Mouse (Mus musculus) forebrain, embryonic 11.5 days (tissue): ENCODE results near the gene Aqp6. TPM values are rescaled to one million over a fixed set of nuclear protein-coding genes. Genes with fewer than 3 reads are reported as not detected.

ENCODE experiments used
- ATAC-seq: fragments of 200-750 bp; cut with Nextera tagmentation; replicated peaks from 2 replicates; pipeline ENCODE4 v1.8.0; 2017; ENCODE audit warnings: moderate TSS enrichment; ENCODE audit not compliant: low FRiP score
- DNase-seq: peaks from one replicate; pipeline ENCODE4 v3.0.0-alpha.2; 2017; ENCODE audit warnings: low spot score
- H3K27ac ChIP-seq: fragments of 300-500 bp; sonication (generic); 2 replicates; pipeline ENCODE4 v1.5.1; 2014; ENCODE audit warnings: low read depth, low read length
- H3K27me3 ChIP-seq: fragments of 300-500 bp; sonication (generic); 2 replicates; pipeline ENCODE4 v1.6.1; 2014; ENCODE audit warnings: mild to moderate bottlenecking, low read length, mixed read lengths; ENCODE audit not compliant: control insufficient read depth, insufficient read depth
- H3K36me3 ChIP-seq: fragments of 300-500 bp; sonication (generic); 2 replicates; pipeline ENCODE4 v1.6.1; 2014; ENCODE audit warnings: mild to moderate bottlenecking, low read length, moderate library complexity, mixed read lengths; ENCODE audit not compliant: control insufficient read depth, insufficient read depth
- H3K4me1 ChIP-seq: fragments of 300-500 bp; sonication (generic); replicated peaks from 2 replicates; pipeline ENCODE4 v1.6.1; 2014; ENCODE audit warnings: low read length, mixed read lengths; ENCODE audit not compliant: control insufficient read depth, insufficient read depth
- H3K4me2 ChIP-seq: fragments of 300-500 bp; sonication (generic); 2 replicates; pipeline ENCODE4 v1.6.1; 2014; ENCODE audit warnings: low read depth, mild to moderate bottlenecking, low read length, moderate library complexity, mixed read lengths; ENCODE audit not compliant: severe bottlenecking
- H3K4me3 ChIP-seq: fragments of 300-500 bp; sonication (generic); 2 replicates; pipeline ENCODE4 v1.5.1; 2014; ENCODE audit warnings: low read depth, low read length
- H3K9ac ChIP-seq: fragments of 300-500 bp; sonication (generic); 2 replicates; pipeline ENCODE4 v1.6.1; 2014; ENCODE audit warnings: low read length
- H3K9me3 ChIP-seq: fragments of 300-500 bp; sonication (generic); 2 replicates; pipeline ENCODE4 v1.6.1; 2016; ENCODE audit warnings: low read length, mixed read lengths; ENCODE audit not compliant: control insufficient read depth
- WGBS: fragments of 180-500 bp; shearing (Covaris S2); extraction: QIAGEN DNeasy Blood & Tissue Kit; methylation state at CpG from one replicate; pipeline ENCODE4 v1.1.7; 2014; 5-methylcytosine and 5-hydroxymethylcytosine counted together
- polyA plus RNA-seq: library from polyadenylated mRNA; unstranded; fragments of >200 nt; fragmentation: Nextera tagmentation; extraction: Ambion mirVana; gene quantifications from 2 replicates; pipeline ENCODE4 v1.2.1, GENCODE M21; 2014

The Aqp6 gene
- polyA plus RNA-seq = not detected in 2 replicates

GRCm38 (mm10) chr15:99600986-99601822 is at the start of gene Aqp6:
Gene Aqp6 (plus strand): TSS chr15:99601400.
- no peaks in the 10 kb centered on the region for H3K36me3 ChIP-seq
- peaks cover 2% of the 10 kb centered on the region; the same call in 1 of the 2 replicates for H3K27me3 ChIP-seq
- H3K9ac ChIP-seq = no peak within 1 kb of the TSS
- H3K9me3 ChIP-seq = no peaks in the 10 kb centered on the region
- DNase-seq (no peak), ATAC-seq (no peak)
- no peak within 1 kb of the TSS for H3K27ac ChIP-seq
- H3K4me2 ChIP-seq = no peak within 1 kb of the TSS
- H3K4me3 ChIP-seq = no peak within 1 kb of the TSS
- WGBS = 55% methylated on average over 22 of the region's 22 CpGs
- peaks cover 7% of the 10 kb centered on the region; the same call in 1 of the 2 replicates for H3K4me1 ChIP-seq

DNA sequence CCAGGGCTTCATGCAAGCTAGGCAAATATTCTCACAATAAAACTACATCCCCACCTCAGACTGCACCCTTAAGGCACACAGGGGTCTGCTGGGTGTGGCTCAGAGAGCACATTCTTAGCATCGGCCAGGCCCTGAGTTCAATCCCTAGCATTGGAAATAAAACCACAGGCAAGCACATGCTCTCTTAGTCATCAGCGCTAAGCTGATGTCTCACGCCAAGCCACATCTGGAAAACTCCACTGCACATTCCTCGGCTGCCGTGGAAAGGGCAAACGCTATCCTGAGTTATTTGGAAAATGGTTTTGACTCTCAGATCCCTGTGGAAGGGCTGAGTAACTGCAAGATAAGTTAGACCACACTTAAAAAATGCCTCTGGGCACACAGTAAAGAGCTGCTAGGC is 47.4 kb upstream of the Aqp6 start:
- WGBS = 77% methylated on average over 6 of the region's 6 CpGs
- no peaks in the 10 kb centered on the region for H3K27me3 ChIP-seq
- ATAC-seq = no peak
- H3K4me3 ChIP-seq = no peak overlapping the region
- DNase-seq = no peak
- no peaks in the 10 kb centered on the region for H3K4me1 ChIP-seq
- no peaks in the 10 kb centered on the region for H3K9me3 ChIP-seq
- H3K9ac ChIP-seq = no peak overlapping the region
- no peak overlapping the region for H3K27ac ChIP-seq
- no peak overlapping the region for H3K4me2 ChIP-seq
- no peaks in the 10 kb centered on the region for H3K36me3 ChIP-seq

DNA sequence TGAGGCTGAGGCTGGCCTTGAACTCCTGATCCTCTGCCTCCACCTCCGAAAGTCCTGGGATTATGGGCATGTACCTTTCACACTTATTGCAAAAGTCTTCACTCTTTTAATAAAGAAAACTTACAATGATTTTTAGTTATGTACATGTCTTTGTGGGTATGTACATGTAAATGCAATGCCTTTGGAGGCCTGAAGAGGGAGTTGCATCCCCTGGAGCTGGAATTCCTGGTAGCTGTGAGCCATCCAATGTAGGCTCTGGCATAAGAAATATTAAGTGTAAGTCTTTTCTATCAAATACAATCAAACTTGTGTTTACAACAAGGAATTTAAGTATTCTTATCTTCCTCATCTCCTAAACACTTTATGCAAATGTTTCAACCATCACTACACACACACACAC is 42.3 kb upstream of the Aqp6 start:
- Histone ChIP-seq H3K4me3 (no peak overlapping the region), H3K4me1 (0 out of 2 replicates have a peak, but pooled peaks cover 4% of the 10 kb centered on the region), H3K27ac (no peak overlapping the region), H3K36me3 (no peaks in the 10 kb centered on the region), H3K27me3 (no peaks in the 10 kb centered on the region), H3K9ac (no peak overlapping the region), H3K9me3 (no peaks in the 10 kb centered on the region), H3K4me2 (no peak overlapping the region)
- DNase-seq (no peak), ATAC-seq (no peak)
- WGBS = 91% methylated on average over 1 of the region's 1 CpGs

GRCm38 (mm10) chr15:99560246-99560645 is 41.0 kb upstream of the Aqp6 start:
- 62% methylated on average over 10 of the region's 10 CpGs for WGBS
- H3K4me1 ChIP-seq = 0 out of 2 replicates have a peak, but pooled peaks cover 4% of the 10 kb centered on the region
- no peaks in the 10 kb centered on the region for H3K36me3 ChIP-seq
- no peaks in the 10 kb centered on the region for H3K9me3 ChIP-seq
- ATAC-seq = no peak
- no peak overlapping the region for H3K9ac ChIP-seq
- H3K4me2 ChIP-seq = no peak overlapping the region
- DNase-seq = no peak
- H3K27me3 ChIP-seq = no peaks in the 10 kb centered on the region
- no peak overlapping the region for H3K4me3 ChIP-seq
- H3K27ac ChIP-seq = no peak overlapping the region

GRCm38 (mm10) chr15:99567371-99567770 is 33.8 kb upstream of the Aqp6 start:
- H3K9me3 ChIP-seq = no peaks in the 10 kb centered on the region
- no peaks in the 10 kb centered on the region for H3K36me3 ChIP-seq
- H3K4me3 ChIP-seq = no peak overlapping the region
- WGBS = 84% methylated on average over 4 of the region's 4 CpGs
- DNase-seq = no peak
- H3K27me3 ChIP-seq = no peaks in the 10 kb centered on the region
- H3K27ac ChIP-seq = no peak overlapping the region
- H3K4me1 ChIP-seq = no peaks in the 10 kb centered on the region
- no peak overlapping the region for H3K9ac ChIP-seq
- no peak overlapping the region for H3K4me2 ChIP-seq
- no peak for ATAC-seq

DNA sequence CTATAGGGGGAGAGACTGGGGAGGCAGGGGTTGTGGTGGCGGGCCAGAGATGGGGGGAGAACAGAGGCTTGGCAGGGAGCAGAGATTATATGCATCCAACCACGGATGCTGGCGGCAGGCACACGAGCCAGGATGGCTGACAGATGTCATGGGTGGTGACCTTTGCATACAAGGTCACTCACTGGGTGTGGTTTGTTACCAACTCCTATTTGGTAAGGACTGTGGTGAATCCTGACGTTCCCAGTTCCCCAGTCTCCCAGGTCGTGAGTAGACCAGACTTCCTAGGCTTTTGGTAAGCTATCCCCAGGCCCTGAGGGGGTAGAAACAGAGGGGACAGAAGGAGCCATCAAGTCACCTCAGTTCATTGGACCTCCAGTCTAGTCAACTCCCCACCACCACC is 32.5 kb upstream of the Aqp6 start:
- Histone ChIP-seq H3K4me3 (no peak overlapping the region), H3K9ac (no peak overlapping the region), H3K36me3 (no peaks in the 10 kb centered on the region), H3K27me3 (no peaks in the 10 kb centered on the region), H3K4me2 (no peak overlapping the region), H3K9me3 (no peaks in the 10 kb centered on the region), H3K4me1 (no peaks in the 10 kb centered on the region), H3K27ac (no peak overlapping the region)
- no peak for ATAC-seq
- no peak for DNase-seq
- 69% methylated on average over 6 of the region's 6 CpGs for WGBS

DNA sequence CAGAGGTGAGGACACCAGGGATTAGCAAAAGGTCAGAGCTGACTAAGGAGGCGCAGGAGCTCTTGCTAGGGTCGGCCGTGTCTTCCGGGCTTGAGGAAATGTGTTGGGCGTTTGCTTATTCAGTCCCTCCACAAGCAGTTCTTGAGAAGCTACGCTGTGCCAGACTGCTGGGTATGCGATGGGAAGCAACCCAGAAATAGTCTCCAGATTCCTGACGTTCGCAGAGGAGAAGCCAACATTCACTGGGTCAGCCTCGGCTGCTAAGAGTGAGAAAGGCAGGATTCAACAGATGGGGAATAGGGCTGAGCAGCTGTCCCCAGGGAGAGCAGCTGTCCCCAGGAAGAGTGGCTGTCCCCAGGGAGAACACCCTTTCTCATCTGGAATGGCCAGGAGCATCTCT is 32.1 kb upstream of the Aqp6 start:
- Histone ChIP-seq H3K9me3 (no peaks in the 10 kb centered on the region), H3K36me3 (no peaks in the 10 kb centered on the region), H3K4me1 (no peaks in the 10 kb centered on the region), H3K4me2 (no peak overlapping the region), H3K27ac (no peak overlapping the region), H3K27me3 (no peaks in the 10 kb centered on the region), H3K9ac (no peak overlapping the region), H3K4me3 (no peak overlapping the region)
- ATAC-seq (no peak), DNase-seq (no peak)
- WGBS = 89% methylated on average over 10 of the region's 10 CpGs

GRCm38 (mm10) chr15:99578802-99579485 is 22.3 kb upstream of the Aqp6 start, which contains the start of gene Aqp2:
Gene Aqp2 (plus strand): TSS chr15:99579055.
- no peak for ATAC-seq
- Histone ChIP-seq H3K27ac (no peak within 1 kb of the TSS), H3K9ac (no peak within 1 kb of the TSS), H3K36me3 (no peaks in the 10 kb centered on the region), H3K27me3 (peaks cover 14% of the 10 kb centered on the region), H3K4me3 (no peak within 1 kb of the TSS), H3K4me1 (peaks cover 5% of the 10 kb centered on the region; the same call in 1 of the 2 replicates), H3K9me3 (no peaks in the 10 kb centered on the region), H3K4me2 (no peak within 1 kb of the TSS)
- WGBS = 87% methylated on average over 26 of the region's 26 CpGs
- DNase-seq = no peak
